Mouse (Mus musculus): ENCODE data around the gene Tmeff1. TPM values are rescaled to one million over a fixed set of nuclear protein-coding genes. Genes with fewer than 3 reads are reported as not detected.

Gene Tmeff1
- polyA plus RNA-seq, 1 experiment from 2014 or later = 228 TPM

DNA sequence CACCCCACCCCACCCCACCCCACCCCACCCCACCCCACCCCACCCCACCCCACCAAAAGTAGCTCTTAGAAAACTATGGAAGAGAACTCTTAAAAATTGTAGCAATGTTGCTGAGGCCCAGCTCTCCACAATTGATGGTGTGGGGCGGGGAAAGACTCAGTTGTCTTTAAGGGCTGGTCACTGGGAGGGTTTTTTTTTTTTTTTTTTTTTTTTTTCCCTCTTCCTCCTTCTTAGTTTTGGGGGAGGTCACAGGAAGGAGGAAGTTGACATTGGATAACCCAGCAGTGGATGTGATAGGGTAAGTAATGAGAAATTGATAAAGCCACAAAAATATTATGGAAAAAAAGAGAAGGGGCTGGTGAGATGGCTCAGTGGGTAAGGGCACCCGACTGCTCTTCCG lies 111.7 kb downstream of the Tmeff1 start:
- Histone ChIP-seq H3K9me3 (replicated peaks; ENCODE audit: control insufficient read depth, low read length, poor library complexity, severe bottlenecking) (no peaks in the 10 kb centered on the region), H3K27me3 (ENCODE audit: control insufficient read depth, insufficient read depth, low read depth, low read length) (no peaks in the 10 kb centered on the region), H3K9ac (ENCODE audit: low read depth, low read length) (no peak overlapping the region), H3K4me2 (ENCODE audit: low read length) (no peak overlapping the region), H3K4me3 (ENCODE audit: low read depth, low read length) (no peak overlapping the region), H3K27ac (ENCODE audit: low read length) (no peak overlapping the region), H3K36me3 (ENCODE audit: control insufficient read depth, insufficient read depth, low read length) (no peaks in the 10 kb centered on the region), H3K4me1 (ENCODE audit: control insufficient read depth, insufficient read depth, low read length) (peaks cover 4% of the 10 kb centered on the region)
- no peak for ATAC-seq
- 94% methylated on average over 3 of the region's 3 CpGs for WGBS

DNA sequence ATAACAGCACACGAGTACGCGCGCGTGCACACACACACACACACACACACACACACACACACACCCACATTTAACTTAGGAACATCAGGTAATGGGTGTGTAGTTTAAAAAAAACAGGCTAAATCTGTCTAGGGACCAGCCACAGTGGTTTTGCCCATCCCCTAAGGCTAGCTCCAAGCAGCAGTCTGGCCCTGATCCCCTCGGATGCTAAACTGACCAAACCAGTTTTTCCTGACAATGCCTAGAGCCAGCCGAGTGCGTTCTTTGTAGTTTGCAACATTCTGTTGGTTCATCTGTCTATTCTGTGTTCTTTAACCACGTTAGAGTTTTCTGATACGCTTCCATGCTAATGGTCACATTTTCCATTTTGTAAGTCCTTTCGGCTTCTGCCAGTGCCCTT lies 112.3 kb downstream of the Tmeff1 start:
- no peaks in the 10 kb centered on the region for H3K36me3 ChIP-seq (ENCODE audit: control insufficient read depth, insufficient read depth, low read length)
- no peak for ATAC-seq
- no peaks in the 10 kb centered on the region for H3K9me3 ChIP-seq (replicated peaks; ENCODE audit: control insufficient read depth, low read length, poor library complexity, severe bottlenecking)
- no peaks in the 10 kb centered on the region for H3K27me3 ChIP-seq (ENCODE audit: control insufficient read depth, insufficient read depth, low read depth, low read length)
- H3K4me1 ChIP-seq (ENCODE audit: control insufficient read depth, insufficient read depth, low read length) = peaks cover 4% of the 10 kb centered on the region
- 55% methylated on average over 11 of the region's 11 CpGs for WGBS
- no peak overlapping the region for H3K27ac ChIP-seq (ENCODE audit: low read length)
- no peak overlapping the region for H3K9ac ChIP-seq (ENCODE audit: low read depth, low read length)
- no peak overlapping the region for H3K4me3 ChIP-seq (ENCODE audit: low read depth, low read length)
- no peak overlapping the region for H3K4me2 ChIP-seq (ENCODE audit: low read length)

Other genes with a start within 250 kb of the Tmeff1 start
- 37.6 and 41.2 TPM in 2 replicates for gene Tex10, start 111.7 kb upstream of the Tmeff1 start, polyA plus RNA-seq (2015; fragmentation: Nextera tagmentation; extraction: Ambion mirVana)
- 23.6 and 29.8 TPM in 2 replicates for gene Msantd3, start 45.2 kb upstream of the Tmeff1 start, polyA plus RNA-seq (2015; fragmentation: Nextera tagmentation; extraction: Ambion mirVana)
- 1.2 and 1.5 TPM in 2 replicates for gene Cavin4, start 78.3 kb downstream of the Tmeff1 start, polyA plus RNA-seq (2015; fragmentation: Nextera tagmentation; extraction: Ambion mirVana)